Mouse (Mus musculus): ENCODE results near the gene Sp140.
"Not testable (repeated sequence)": the region's sequence is repeated elsewhere in the genome, so short reads cannot be mapped to it uniquely, and the experiment has no call there.

- not testable (repeated sequence) for TF ChIP-seq POLR2A, EP300 (IDR thresholded peaks at IDR 0.05; ENCODE audit: insufficient read depth, low read depth, low read length)
Observed at GRCm38 (mm10) chr1:85657211-85657610, 57.0 kb downstream of the Sp140 start.

Data from heart, adult 2 months (tissue).